Mouse (Mus musculus) neural tube, embryonic 14.5 days (tissue): ENCODE results near the gene Psap. TPM values are rescaled to one million over a fixed set of nuclear protein-coding genes. Genes with fewer than 3 reads are reported as not detected.

Source experiments
- ATAC-seq: fragments of 200-750 bp; cut with Nextera tagmentation; 2 replicates; pipeline ENCODE4 v1.8.0; 2017; ENCODE audit warnings: low read depth, mild to moderate bottlenecking, moderate TSS enrichment, moderate library complexity
- H3K27ac ChIP-seq: fragments of 300-500 bp; sonication (generic); 2 replicates; pipeline ENCODE4 v1.5.1; 2014; ENCODE audit warnings: low read depth, mild to moderate bottlenecking, control low read depth, low read length, moderate library complexity, mixed read lengths
- H3K27me3 ChIP-seq: fragments of 300-500 bp; sonication (generic); 2 replicates; pipeline ENCODE4 v1.6.1; 2014; ENCODE audit warnings: low read length; ENCODE audit not compliant: control insufficient read depth, insufficient read depth
- H3K36me3 ChIP-seq: fragments of 300-500 bp; sonication (generic); 2 replicates; pipeline ENCODE4 v1.6.1; 2014; ENCODE audit warnings: low read length, mixed read lengths; ENCODE audit not compliant: control insufficient read depth, insufficient read depth
- H3K4me1 ChIP-seq: fragments of 300-500 bp; sonication (generic); 2 replicates; pipeline ENCODE4 v1.6.1; 2014; ENCODE audit warnings: low read length; ENCODE audit not compliant: control insufficient read depth, insufficient read depth
- H3K4me2 ChIP-seq: fragments of 300-500 bp; sonication (generic); 2 replicates; pipeline ENCODE4 v1.6.1; 2014; ENCODE audit warnings: mild to moderate bottlenecking, low read depth, low read length, control low read depth
- H3K4me3 ChIP-seq: fragments of 300-500 bp; sonication (generic); 2 replicates; pipeline ENCODE4 v1.5.1; 2014; ENCODE audit warnings: low read depth, low read length, control low read depth, mixed read lengths
- H3K9ac ChIP-seq: fragments of 300-500 bp; sonication (generic); replicated peaks from 2 replicates; pipeline ENCODE4 v1.6.1; 2014; ENCODE audit warnings: low read depth, mild to moderate bottlenecking, control low read depth, low read length, mixed read lengths
- H3K9me3 ChIP-seq: fragments of 300-500 bp; sonication (generic); 2 replicates; pipeline ENCODE4 v1.6.1; 2016; ENCODE audit warnings: low read length; ENCODE audit not compliant: control insufficient read depth
- WGBS: fragments of 180-500 bp; shearing (Covaris S2); extraction: QIAGEN DNeasy Blood & Tissue Kit; methylation state at CpG from one replicate; pipeline ENCODE4 v1.1.7; 2014; 5-methylcytosine and 5-hydroxymethylcytosine counted together
- polyA plus RNA-seq: library from polyadenylated mRNA; unstranded; fragments of >200 nt; fragmentation: Nextera tagmentation; extraction: Ambion mirVana; gene quantifications from 2 replicates; pipeline ENCODE4 v1.2.1, GENCODE M21; 2014

Psap gene
- polyA plus RNA-seq, 1 experiment from 2014 or later: 154 TPM

- no peak overlapping the region for H3K4me2 ChIP-seq
- H3K36me3 ChIP-seq: peaks cover 22% of the 10 kb centered on the region
- H3K4me3 ChIP-seq: no peak overlapping the region
- no peak overlapping the region for H3K9ac ChIP-seq
- H3K27me3 ChIP-seq: no peaks in the 10 kb centered on the region
- 75% methylated on average over 7 of the region's 7 CpGs for whole genome bisulfite sequencing
- no peak for ATAC-seq
- H3K9me3 ChIP-seq: no peaks in the 10 kb centered on the region
- peaks cover 19% of the 10 kb centered on the region for H3K4me1 ChIP-seq
- no peak overlapping the region for H3K27ac ChIP-seq
These were observed 12.8 kb downstream of the Psap start for GRCm38 (mm10) chr10:60290026-60290738.

GRCm38 (mm10) chr10:60290739-60291110 is 13.3 kb downstream of the Psap start:
- Histone ChIP-seq H3K27me3 (no peaks in the 10 kb centered on the region), H3K9ac (no peak overlapping the region), H3K27ac (no peak overlapping the region), H3K4me3 (no peak overlapping the region), H3K4me1 (peaks cover 14% of the 10 kb centered on the region), H3K4me2 (no peak overlapping the region), H3K9me3 (no peaks in the 10 kb centered on the region), H3K36me3 (peaks cover 27% of the 10 kb centered on the region)
- 88% methylated on average over 8 of the region's 8 CpGs for WGBS
- no peak for ATAC-seq

- Histone ChIP-seq H3K4me2 (no peak overlapping the region), H3K27me3 (no peaks in the 10 kb centered on the region), H3K36me3 (peaks cover 36% of the 10 kb centered on the region), H3K9ac (no peak overlapping the region), H3K9me3 (no peaks in the 10 kb centered on the region), H3K4me1 (peaks cover 2% of the 10 kb centered on the region; the same call in 1 of the 2 replicates), H3K27ac (no peak overlapping the region), H3K4me3 (no peak overlapping the region)
- no peak for ATAC-seq
- 92% methylated on average over 8 of the region's 8 CpGs for WGBS
These were observed 14.8 kb downstream of the Psap start for GRCm38 (mm10) chr10:60292209-60292608.

- H3K36me3 ChIP-seq: peaks cover 51% of the 10 kb centered on the region
- H3K9ac ChIP-seq: no peak overlapping the region
- H3K4me1 ChIP-seq: no peaks in the 10 kb centered on the region; the same call in 1 of the 2 replicates
- H3K27me3 ChIP-seq: no peaks in the 10 kb centered on the region
- H3K9me3 ChIP-seq: no peaks in the 10 kb centered on the region
- 89% methylated on average over 7 of the region's 7 CpGs for WGBS
- H3K27ac ChIP-seq: no peak overlapping the region
- H3K4me2 ChIP-seq: no peak overlapping the region
- no peak overlapping the region for H3K4me3 ChIP-seq
- no peak for ATAC-seq
These were observed 17.2 kb downstream of the Psap start for GRCm38 (mm10) chr10:60294621-60295020.

GRCm38 (mm10) chr10:60295356-60295755 is 17.9 kb downstream of the Psap start:
- no peaks in the 10 kb centered on the region for H3K9me3 ChIP-seq
- H3K4me2 ChIP-seq: no peak overlapping the region
- no peaks in the 10 kb centered on the region; the same call in 1 of the 2 replicates for H3K4me1 ChIP-seq
- 86% methylated on average over 3 of the region's 3 CpGs for WGBS
- H3K36me3 ChIP-seq: peaks cover 58% of the 10 kb centered on the region
- H3K27ac ChIP-seq: no peak overlapping the region
- ATAC-seq: no peak
- no peak overlapping the region for H3K9ac ChIP-seq
- no peaks in the 10 kb centered on the region for H3K27me3 ChIP-seq
- H3K4me3 ChIP-seq: no peak overlapping the region

GRCm38 (mm10) chr10:60296027-60296426 is 18.6 kb downstream of the Psap start:
- 88% methylated on average over 9 of the region's 9 CpGs for WGBS
- peaks cover 64% of the 10 kb centered on the region for H3K36me3 ChIP-seq
- ATAC-seq: no peak
- no peak overlapping the region for H3K4me2 ChIP-seq
- H3K4me3 ChIP-seq: no peak overlapping the region
- H3K4me1 ChIP-seq: no peaks in the 10 kb centered on the region
- H3K27ac ChIP-seq: no peak overlapping the region
- H3K9me3 ChIP-seq: no peaks in the 10 kb centered on the region
- no peaks in the 10 kb centered on the region for H3K27me3 ChIP-seq
- no peak overlapping the region for H3K9ac ChIP-seq

- no peaks in the 10 kb centered on the region for H3K4me1 ChIP-seq
- 95% methylated on average over 12 of the region's 12 CpGs for whole genome bisulfite sequencing
- no peak overlapping the region for H3K9ac ChIP-seq
- H3K4me3 ChIP-seq: no peak overlapping the region
- no peaks in the 10 kb centered on the region for H3K27me3 ChIP-seq
- peaks cover 59% of the 10 kb centered on the region for H3K36me3 ChIP-seq
- H3K4me2 ChIP-seq: no peak overlapping the region
- ATAC-seq: no peak
- H3K9me3 ChIP-seq: no peaks in the 10 kb centered on the region
- H3K27ac ChIP-seq: no peak overlapping the region
These were observed 22.2 kb downstream of the Psap start for GRCm38 (mm10) chr10:60299636-60300035.

GRCm38 (mm10) chr10:60303419-60303818 is 26.0 kb downstream of the Psap start:
- no peaks in the 10 kb centered on the region for H3K4me1 ChIP-seq
- no peak overlapping the region for H3K27ac ChIP-seq
- no peak overlapping the region for H3K9ac ChIP-seq
- peaks cover 36% of the 10 kb centered on the region for H3K36me3 ChIP-seq
- no peaks in the 10 kb centered on the region for H3K9me3 ChIP-seq
- H3K27me3 ChIP-seq: no peaks in the 10 kb centered on the region
- no peak overlapping the region for H3K4me2 ChIP-seq
- ATAC-seq: no peak
- whole genome bisulfite sequencing: 86% methylated on average over 17 of the region's 17 CpGs
- no peak overlapping the region for H3K4me3 ChIP-seq

- no peaks in the 10 kb centered on the region for H3K27me3 ChIP-seq
- peaks cover 21% of the 10 kb centered on the region for H3K36me3 ChIP-seq
- 68% methylated on average over 15 of the region's 15 CpGs for WGBS
- H3K4me1 ChIP-seq: no peaks in the 10 kb centered on the region
- ATAC-seq: peak; percentile 84
- H3K4me2 ChIP-seq: no peak overlapping the region
- no peak overlapping the region for H3K9ac ChIP-seq
- H3K4me3 ChIP-seq: no peak overlapping the region
- no peaks in the 10 kb centered on the region for H3K9me3 ChIP-seq
- H3K27ac ChIP-seq: no peak overlapping the region
These were observed 27.6 kb downstream of the Psap start for GRCm38 (mm10) chr10:60304854-60305628.
